Mouse (Mus musculus): Measurements from ENCODE around the gene Cdk5rap2.

The Cdk5rap2 gene

DNA sequence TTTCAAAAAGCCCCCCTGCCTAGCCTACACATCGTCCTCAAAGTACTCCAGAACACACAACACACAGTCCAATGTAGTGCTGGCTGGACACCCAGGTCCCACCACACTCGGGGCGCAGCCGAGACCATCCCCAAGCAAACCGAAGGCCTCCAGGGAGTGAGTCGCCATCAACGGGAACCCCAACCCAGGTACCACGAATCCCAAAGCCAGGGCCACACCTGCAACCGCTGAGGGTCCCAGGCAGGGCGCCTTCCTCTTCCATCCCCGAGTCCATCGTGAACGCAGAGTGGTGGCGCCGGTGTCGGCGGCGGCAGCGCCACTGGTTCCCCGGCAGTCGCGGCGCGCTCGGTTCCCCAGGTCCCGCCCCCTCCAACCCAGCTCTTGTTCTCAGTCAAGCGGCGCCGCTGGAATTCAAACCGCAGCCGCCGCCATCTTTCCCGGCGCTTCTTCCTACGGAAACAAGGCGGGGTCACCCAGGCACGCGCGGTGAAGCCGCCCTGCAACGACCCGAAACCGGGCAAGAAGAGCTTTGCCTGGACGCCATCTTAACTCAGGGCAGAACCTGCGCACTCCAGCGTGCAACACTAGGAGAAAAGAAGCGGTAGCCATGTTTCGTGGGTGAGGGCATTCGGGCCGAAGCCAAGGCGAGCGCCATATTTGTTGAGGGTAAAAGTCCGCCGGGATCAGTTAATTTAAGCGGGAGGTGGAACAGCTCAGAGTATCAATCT, at the start of gene Cdk5rap2:
Gene Cdk5rap2 (minus strand): TSS at position 450 of the 728 bp plus-strand sequence.
- DNase-seq (ENCODE audit: low spot score in 2 of 2): peak; percentile 94 to 96

DNA sequence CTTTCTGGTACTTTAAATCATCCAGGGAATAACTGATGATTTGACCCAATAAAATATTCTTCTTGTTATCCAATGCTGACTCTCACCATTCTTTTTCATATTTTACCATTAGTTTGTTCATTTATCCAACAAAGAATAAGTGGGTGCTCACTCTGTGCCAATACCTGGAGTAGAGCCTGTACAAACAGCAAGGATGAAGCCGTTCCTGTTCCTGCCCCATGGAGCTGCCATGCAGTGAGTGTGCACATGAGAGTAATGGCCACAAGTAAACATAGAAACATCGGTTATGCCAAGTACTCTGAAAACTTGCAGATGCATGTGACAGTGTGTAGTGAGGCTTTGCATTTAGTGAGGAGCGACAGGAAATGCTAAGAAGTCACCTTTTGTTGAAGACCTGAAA, 41.9 kb upstream of the Cdk5rap2 start:
- DNase-seq (ENCODE audit: low spot score in 2 of 2): no peak

DNA sequence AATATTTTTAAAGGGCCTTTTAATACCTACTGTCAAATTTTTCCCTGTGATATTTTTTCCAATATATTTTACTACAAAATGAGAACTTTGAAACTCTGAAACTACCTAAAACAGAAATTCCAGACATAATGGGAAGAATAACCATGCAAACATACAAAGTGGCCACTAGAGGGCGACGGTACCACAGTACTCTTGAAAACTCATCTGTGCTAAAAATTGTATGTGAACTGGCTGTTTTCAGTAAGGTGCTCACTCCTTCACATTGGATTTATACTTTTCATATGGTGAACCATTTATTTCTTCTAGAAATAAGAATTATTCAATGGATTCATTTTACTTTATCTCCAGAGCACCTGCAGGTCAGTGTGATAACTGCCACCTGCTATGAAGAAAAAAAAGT, 41.5 kb upstream of the Cdk5rap2 start:
- DNase-seq (ENCODE audit: low spot score in 2 of 2): no peak

DNA sequence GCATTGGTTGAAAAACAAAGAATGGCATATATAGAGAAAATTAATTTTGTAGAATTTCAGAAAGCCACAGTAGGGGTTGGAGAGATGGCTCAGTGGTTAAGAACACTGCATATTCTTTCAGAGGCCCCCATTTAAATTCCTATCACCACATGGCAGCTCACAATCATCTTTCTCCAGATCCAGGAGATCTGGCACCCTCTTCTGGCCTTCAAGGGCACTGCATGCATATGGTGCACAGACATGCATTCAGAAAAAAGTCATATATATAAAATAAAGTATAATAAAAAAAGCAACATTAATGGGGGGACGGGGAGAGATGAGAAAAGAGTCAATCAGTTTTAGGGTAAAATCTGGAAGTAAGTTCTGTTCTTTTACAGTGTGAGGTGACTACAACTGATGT, 39.4 kb upstream of the Cdk5rap2 start:
- no peak for DNase-seq (ENCODE audit: low spot score in 2 of 2)

DNA sequence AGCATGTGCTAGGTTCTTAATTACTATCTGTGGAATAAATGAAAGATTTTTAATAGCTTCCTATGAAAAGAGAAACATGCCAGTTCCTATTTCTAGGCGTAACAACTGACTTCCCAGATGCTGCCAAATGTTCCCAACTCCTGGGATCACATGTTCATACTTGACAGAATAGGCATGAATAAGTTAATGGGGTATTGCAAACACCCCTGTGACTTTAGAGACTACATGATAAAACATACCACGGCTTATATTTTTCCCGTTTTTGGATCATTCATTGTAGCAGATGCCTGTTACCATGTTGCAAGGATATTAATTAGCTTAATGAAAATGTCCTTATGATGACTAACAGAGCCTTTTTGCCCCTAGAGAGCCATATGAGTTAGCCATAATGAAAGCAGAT, 36.5 kb upstream of the Cdk5rap2 start:
- no peak for DNase-seq (ENCODE audit: low spot score in 2 of 2)

DNA sequence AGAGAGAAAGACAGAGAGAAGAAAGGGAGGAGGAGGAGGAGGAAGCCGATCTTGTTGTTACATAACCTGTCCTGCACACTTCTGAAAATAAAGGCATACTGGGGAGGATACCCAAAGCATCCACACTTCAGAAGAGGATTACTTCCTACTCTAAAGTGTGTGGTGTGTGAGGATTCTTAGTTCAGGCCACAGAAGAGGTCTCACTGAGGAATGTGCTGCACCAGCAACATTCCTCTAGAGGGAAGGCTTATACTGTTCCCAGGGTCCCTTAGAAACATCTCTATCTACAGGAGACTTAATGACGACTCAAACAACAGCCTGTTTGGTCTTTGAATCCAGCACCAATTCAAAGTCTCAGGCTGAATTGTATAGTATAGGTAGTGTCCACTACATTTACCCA, 10.0 kb upstream of the Cdk5rap2 start:
- no peak for DNase-seq (ENCODE audit: low spot score in 2 of 2)

DNA sequence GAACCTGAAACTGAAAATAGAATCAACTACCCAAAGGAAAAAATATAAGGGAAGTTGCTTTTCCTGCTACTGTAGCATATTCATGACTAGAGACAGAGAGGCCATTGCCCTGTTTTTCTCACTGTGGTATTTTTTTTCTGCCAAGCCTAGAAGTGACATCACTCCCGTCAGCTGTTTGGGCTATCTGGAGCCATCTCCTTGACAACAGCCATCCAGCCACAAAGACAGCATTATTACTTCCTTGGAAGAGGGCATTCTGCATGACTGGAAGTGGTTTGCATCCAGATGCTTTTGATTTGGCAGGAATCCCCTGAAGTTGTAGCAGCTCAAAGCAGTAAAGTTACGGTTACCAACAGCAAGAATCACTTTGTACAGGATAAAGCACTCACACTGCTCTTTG, 1.9 kb upstream of the Cdk5rap2 start:
- DNase-seq (ENCODE audit: low spot score in 2 of 2): no peak

DNA sequence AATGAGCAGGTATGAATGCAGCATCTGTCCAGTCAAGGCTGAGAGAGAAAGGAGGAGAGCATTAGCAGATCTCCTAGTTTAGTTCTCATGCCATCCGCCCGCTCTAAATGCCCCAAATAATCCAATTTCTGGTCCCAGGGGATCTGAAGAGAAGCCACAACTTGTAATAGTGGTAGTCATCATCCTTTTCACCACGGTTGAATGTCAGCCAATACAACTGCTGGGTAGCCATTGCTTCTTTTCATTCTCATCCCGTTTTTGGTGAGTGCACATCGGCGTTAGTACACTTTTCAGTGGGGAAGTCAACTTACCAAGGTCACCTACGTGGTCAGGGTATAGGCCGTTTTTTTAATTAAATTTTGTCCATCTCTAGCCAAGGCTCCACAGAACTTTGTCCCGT, 787 bp downstream of the Cdk5rap2 start:
- no peak for DNase-seq (ENCODE audit: low spot score in 2 of 2)

DNA sequence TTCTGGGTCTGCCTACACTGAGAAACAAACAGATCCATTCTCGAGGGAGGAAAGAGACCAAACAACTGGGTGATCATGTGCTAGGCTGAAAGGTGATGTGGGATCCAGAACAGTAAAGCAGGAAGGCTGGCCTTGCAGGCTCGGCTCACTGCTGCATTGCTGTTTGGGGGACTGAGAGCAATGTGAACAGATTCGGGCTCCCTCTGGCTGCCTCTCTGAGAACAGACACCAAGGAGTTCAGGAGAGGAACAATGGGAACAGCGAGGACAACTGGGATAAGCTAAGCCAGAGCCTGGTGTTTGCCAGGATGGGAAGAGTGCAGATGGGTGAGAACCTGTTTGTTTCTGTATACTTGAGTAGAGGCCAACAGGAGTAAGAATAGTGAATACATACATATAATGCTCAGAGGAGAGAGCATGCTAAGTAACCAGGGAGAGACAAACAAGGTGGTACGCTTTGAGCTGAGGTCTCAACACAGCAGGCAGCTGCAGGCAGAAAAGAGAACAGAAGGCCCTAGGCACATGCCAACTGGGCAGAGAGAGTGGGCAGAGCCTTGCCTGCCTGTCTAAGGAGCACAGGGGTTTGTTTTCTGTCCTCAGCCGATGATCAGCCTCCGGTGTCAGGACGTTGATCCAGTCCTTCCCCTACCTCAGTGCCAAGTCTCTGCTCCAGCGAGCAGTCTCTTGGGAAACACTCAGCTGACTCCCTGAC, 8.0 kb downstream of the Cdk5rap2 start:
- no peak for DNase-seq (ENCODE audit: low spot score in 2 of 2)

DNA sequence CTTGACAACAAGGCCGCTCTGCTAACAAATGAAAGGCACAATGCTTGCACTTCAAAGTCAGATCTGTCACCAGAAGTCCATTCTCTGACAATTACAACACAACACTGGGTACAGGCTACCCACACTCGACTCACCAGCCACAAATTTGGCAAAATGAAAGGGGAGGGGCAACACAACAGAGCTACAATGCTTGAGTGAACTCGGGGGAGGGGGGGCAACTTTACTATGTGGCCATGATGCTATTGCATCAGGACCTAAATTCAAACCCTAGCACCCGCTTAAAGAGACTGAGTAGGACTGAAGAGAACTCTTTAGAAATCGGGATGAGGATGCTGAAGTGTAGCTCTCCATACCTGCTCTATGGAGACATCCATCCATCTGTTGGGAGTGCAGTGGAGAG, 10.8 kb downstream of the Cdk5rap2 start:
- DNase-seq (ENCODE audit: low spot score in 2 of 2): no peak

DNA sequence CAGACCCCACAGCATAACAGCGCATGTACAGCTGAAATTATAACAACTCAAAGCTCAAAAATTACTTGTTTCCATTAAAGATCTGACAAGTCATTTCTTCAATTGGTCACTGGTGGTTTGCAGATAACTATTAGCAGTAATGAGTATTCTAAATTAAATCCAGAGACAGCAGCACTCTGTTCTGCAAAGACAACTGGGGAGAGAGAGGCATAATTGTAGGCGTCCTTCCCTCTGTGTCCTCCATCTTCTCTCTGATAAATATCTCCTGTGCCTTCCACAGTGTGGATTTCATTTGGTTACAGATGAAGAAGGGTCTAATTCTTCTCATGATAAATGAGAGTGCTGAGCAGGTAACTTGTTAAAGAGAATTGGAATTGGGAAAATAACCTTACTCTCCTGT, 11.2 kb downstream of the Cdk5rap2 start:
- DNase-seq (ENCODE audit: low spot score in 2 of 2): no peak

DNA sequence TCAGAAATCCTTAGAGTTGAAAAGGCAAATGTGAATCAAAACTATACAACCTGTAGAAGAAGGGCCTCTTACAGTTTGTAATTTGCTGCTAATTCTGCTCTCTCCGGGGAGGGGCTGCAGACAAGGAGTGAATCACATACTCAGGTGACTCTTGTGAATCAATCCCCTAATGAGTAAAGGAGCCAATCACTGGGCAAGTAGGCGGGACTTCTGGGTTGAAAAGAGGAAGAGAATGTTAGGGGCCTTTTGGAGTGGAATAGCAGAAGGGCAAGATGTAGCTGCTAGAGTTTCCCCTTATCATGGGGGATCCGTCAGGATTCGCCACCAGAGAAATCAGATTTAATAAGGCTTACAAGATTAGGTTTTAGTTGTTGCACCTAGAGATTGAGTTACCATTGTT, 12.2 kb downstream of the Cdk5rap2 start:
- no peak for DNase-seq (ENCODE audit: low spot score in 2 of 2)

DNA sequence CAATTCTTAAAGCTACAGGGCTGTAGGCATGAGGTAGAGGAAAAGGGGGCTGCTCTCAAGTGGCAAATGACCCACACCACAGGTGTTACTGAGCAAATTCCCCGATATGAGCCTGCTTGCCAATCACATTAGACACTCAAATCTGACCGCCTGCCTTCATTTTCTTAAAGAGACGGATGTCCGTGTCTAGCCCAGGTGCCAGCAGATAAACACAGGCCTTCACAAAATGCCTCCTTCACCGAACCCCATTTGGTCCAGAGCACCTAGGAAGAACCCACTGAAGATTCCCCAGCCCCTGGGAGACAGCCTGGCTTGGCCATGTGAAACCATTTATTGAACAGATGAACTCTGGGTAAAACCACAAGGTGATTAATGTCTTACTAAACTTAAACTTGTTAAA, 13.5 kb downstream of the Cdk5rap2 start:
- no peak for DNase-seq (ENCODE audit: low spot score in 2 of 2)

DNA sequence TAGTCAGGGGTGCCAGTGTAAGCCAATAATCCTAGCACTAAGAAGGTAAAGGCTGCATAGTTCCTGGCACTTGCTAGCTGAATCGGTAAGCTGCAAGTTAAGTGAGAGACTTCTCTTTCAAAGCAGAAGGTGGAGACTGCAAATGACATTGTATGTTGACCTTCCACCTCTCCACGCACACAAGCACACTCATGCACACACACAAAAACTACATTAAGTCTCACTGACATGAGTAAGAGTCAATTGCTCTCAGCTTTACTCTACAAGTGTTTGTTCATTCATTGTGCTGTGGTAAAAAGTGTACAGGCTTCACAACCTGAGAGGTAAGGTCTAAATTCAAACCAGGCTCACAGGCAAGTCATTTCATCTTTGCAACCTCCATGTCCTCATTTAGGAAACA, 15.5 kb downstream of the Cdk5rap2 start:
- DNase-seq (ENCODE audit: low spot score in 2 of 2): no peak

DNA sequence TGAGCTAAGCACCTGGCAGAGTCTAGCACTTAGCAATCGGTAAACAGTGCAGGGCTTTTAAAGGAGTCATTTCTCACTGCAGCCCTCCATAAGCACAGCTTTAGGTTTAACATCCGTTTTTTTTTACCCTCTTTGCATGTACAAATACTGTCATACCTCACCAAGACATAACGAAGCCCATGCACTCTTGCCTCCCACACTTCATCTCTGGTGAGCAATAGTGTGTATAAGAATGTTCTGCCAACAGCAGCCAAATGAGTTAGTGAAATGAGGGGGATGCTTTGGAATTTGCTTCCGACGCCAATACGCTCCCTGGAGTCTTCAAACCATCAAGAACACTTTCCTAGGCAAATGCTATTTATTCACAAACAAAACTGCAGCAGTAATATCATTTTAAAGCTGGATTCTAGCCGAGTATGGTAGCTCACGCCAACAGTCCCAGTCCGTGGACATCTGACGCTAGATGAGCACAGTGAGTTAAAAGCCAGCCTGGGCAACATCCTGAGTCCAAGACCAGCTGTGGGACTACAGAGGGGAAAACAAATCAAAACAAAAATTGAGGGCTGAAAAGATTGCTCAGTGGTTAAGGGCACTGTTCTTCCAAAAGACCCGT, 18.4 kb downstream of the Cdk5rap2 start:
- DNase-seq (ENCODE audit: low spot score in 2 of 2): no peak

DNA sequence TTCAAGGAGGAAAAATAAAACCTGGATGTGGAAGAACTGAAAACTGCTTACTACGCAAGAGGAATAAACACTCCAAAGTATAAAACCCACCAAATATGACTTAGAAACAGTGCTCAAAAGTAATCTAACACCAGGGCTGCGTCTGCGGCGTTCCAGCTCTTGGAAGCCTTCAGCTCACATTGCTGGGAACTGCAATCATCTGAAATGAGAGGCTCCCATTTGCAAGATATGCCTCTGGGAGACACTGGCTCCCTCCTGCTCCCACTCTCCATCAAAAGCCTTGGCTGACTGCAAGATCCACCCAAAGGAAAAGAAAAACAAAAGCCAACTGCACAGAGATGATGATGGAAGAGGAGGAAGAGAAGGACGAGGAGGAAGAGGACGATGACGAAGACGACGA, 19.2 kb downstream of the Cdk5rap2 start:
- no peak for DNase-seq (ENCODE audit: low spot score in 2 of 2)

DNA sequence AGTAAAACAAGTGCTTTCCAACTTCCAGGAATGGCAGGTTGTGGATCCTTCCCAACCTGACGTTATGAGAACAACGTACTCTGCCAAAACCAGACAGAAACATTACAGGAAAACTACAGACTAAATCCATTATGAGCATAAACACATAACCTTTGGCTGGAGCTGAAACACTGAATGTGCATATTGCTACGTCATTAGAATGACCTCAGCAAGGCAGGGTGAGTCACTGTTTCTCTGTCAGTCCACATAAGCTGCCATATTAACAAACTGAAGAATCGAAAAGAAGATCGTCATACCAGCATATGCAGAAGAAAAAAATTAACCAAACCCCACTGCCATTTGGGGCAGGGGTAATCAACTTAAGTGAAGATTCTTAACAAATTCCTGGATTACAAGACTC, 24.0 kb downstream of the Cdk5rap2 start:
- no peak for DNase-seq (ENCODE audit: low spot score in 2 of 2)

DNA sequence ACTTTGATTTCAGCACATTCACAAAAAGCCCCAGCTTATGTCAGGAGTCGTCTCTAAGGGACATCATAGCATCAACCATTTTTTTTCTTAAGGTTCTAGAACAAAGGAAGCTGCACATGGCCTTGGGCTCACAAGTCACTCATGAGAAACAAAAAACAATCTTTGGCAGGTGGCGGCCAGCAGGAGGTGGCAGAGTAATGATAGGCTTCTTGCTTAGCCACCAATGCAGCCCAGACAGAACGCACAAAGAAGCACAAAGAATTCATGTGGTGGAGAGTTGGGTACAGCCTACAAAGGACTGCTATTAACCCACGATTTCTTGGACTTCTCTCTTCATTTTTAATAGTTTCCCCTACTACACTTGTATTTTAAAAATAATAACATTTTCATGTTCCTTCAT, 32.9 kb downstream of the Cdk5rap2 start:
- no peak for DNase-seq (ENCODE audit: low spot score in 2 of 2)

DNA sequence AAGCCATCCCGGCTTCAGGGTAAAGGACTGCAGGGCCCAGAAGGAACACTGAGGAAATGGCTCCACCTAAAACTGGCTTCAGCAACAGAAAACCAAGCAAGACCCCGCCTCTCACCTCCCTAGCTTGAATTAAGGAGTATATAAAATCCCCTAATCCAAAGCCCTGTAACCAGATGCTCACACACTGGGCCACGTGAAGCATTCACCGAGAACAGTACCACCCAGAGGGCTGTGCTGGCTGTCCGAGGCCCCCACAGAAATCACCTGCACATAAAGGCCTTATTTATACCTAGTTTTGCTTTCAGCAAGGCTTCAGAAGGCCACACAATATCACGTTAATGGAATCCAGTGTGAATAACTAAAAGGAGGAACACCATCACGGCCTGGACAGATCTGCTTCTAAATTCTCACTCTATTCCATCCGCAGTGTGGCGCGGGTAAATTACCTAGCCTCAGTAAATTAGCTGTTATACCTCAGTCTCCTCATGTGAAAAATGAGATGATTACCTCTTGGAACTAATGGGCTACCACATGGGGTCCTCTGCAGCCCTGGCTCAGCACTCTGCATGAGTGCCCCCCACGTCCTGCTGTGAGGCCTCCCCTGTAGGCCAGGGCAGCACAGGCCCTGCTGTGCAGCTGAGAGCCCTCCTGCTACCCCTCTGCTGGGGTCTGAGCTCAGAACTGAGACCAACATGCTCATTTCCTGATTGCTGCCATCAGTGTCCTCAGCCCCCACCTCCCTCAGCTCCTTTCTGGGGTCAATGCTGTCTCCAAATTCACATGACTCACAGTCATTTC, 45.0 kb downstream of the Cdk5rap2 start:
- peak in 1 of 2 experiments; percentile 19 for DNase-seq (ENCODE audit: low spot score in 2 of 2)

DNA sequence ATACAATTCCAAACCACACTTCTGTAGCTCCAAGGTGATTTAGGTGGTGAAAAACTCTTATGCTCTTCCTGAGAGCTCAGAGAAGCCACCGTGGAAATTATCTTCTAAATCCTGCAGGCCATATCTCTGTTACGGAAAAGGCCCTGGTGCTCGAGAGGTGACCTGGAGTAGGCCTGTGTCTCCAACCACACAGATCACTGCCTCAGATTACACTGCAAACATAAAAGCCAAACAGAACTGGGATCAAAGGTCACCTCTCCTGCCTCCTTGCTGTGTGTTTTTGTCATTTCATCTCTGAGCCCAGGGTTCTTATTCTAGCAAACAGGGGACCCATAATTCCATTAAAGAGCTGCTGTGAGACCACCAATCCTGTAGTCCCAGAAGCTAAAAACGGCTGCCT, 48.9 kb downstream of the Cdk5rap2 start:
- DNase-seq (ENCODE audit: low spot score in 2 of 2): no peak

DNA sequence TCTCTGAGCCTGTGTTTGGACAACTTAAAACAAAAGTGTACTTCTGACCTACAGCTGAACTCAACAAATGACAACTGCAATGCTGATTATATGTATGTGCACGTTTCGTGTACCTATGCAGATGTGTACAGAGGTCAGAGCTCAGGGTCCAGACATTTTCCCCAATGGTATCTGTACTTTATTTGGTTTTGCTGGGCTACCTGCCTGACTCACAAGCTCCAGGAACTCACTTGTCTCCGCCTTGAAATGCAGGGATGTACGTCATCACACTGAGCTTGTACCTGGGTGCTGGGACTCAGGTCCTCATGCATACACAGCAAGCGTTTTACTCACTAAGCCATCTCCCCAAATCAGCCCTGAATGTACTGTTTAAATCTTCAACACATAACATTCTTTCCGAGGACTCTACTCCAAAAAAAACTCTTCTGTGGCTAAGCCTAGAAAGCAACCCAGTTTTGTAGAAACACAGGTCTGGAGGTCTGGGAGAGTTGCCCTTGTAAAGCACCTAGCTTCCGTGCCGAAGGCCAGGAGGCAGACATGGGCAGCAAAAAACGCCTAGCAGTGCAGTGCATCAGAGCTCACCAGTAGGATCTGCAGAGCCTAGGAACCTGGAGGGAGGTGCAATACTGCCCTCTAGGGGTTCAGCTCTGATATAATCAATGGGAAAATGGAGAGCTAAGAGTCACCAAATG, 54.4 kb downstream of the Cdk5rap2 start:
- peak; percentile 24 to 59 for DNase-seq (ENCODE audit: low spot score in 2 of 2)

DNA sequence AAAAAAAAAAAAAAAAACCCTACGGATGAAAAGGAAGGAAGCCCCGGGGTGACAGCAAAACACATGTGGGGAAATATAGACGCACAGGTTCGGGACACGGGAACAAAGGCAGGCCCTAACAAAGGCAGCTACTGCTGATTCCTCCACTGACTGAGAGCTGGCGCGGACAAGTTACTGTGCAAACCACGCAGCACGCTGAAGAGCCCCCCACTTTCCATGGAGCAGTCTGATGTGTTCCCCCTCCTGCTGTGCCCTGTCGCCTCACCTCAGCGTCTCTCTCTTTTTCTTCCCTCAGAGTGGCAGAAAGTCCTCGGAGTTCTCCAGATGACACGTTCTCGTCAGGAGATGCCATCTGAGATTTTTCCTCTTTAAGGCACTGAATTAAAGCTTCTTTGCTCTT, 55.8 kb downstream of the Cdk5rap2 start:
- DNase-seq (ENCODE audit: low spot score in 2 of 2): peak in 1 of 2 experiments; percentile 50
